Mouse (Mus musculus): ENCODE results near the gene Stub1.
"Not testable (repeated sequence)": the region's sequence is repeated elsewhere in the genome, so short reads cannot be mapped to it uniquely, and the experiment has no call there.

Stub1 gene

DNA sequence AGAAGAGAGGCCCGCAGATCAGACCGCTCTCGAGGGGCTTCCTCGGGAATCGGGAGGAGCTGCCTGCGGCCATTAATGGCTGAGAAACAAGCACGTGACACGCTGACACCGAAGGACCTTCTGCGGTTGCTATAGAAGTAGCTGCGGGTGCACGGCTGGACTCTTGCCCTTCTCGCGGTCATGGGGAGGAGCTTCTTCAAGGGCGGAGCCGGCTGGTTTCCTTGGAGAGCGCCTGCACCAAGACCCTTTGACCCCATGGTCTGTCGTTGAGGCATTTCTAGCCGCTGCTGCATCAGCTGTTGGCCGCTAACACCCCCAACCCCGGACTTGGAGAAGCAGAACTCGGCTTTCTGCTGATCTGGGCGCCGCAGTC, at the start of gene Stub1:
Stub1 (minus strand) TSS at position 114 of the 373 bp plus-strand sequence.
- no peak for DNase-seq (ENCODE audit: low spot score)

DNA sequence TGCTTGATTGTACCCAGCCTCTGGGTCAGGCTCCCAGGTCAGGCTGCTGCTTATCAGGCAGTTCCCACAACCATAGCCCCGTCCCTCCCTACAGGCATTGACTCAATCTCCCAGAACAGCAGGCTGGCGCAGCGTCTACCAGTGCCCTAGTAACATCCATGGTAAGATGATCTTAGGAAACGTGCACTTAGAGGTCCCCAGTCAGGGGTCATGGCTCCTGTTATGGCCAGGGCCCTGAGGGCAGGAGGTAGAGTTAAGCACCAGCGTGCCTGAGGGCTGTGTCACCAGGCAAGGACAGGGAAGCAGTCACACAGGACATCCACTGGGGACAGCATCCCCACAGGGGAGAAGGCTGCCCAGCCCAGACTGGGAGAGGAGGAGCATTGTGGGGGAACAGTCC, 49.1 kb upstream of the Stub1 start:
- no peak for DNase-seq (ENCODE audit: low spot score)

DNA sequence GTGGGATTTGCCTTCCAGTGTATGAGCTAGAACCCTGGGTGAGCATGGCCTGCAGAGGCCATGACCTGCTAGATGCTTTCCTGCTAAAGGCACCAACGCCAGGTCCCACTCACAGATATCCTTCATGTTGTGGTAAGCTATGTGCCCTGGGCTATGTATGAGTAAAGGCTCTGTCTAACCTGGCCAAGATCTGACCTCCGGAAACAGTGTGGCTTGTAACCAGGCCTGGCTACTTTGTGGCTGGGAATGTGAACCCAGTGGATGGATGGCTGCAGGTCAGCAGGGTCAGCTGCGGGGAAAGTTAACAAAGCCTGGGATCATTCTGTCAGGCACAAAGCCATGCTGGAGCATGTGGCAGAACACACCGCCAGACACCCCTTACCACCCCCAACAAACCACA, 48.5 kb upstream of the Stub1 start:
- no peak for DNase-seq (ENCODE audit: low spot score)

DNA sequence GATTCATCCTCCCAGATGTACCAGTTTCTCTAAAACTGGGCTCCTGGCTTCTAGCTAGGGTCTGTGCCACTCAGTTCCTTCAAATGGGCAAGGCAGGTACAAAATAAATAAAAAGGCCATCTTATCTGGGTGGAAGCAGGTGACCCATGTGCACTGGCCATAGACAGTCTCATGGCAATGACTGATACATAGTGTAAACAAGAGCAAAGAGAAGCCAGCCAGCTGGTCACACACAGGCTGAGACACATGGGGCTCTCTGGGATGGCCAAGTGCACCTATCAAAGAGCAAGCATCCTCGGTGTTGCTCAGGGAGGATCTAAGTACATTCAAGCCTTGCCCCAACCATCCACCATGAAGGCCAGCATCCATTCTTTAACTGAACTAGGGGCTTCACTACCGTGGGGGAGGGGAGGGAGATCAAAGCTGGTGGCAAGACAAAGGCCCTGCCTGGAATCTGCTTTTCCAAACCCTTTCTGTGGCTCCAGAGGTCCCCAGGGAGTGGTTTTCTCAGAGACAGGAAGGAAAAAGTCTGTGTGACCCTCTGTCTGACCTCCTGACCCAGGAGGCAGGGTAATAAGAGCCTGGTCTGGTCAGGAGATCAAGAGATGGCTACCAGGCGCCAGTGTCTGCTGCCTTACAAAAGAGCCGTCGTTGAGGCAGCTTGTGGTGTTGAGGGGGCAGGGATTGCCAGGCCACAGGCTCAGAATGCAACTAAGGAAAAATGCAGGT, 47.9 kb upstream of the Stub1 start:
- DNase-seq (ENCODE audit: low spot score) = no peak

DNA sequence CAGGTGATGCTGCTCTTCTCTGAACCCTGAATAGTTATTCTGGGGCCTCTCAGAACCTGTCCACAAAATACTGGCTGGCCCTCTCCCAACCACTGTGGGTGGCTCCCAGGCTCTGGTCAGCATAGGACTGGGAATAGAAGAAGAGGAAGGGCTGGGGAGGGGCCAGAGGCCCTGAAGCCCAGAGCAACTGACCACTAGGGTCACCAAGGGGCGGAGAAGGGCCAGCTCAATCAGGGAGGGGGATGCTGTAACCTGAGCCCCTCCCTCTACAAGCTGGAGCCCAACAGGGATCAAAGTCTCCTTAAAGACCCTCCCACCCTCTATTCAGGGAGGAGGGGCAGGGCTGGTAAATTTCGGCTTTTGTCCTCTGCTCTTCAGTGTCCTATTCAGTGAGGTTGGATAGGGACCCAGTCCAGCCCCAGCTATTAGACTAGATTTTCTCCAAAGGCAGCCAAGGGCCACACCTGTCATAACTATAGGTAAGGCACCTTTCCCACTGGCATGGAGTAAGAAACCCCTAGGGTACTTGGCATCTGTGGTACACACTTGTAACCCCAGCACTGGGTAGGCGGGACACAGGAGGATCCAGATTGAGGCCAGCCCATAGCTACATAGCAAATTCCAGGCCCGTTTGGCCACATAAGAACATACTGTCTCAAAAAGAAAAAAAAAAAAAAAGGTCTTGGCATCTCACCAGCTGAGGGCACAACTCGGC, 47.1 kb upstream of the Stub1 start, which contains the start of gene Wfikkn1:
Wfikkn1 (minus strand) TSS at position 663 of the 715 bp plus-strand sequence.
- DNase-seq (ENCODE audit: low spot score) = no peak

DNA sequence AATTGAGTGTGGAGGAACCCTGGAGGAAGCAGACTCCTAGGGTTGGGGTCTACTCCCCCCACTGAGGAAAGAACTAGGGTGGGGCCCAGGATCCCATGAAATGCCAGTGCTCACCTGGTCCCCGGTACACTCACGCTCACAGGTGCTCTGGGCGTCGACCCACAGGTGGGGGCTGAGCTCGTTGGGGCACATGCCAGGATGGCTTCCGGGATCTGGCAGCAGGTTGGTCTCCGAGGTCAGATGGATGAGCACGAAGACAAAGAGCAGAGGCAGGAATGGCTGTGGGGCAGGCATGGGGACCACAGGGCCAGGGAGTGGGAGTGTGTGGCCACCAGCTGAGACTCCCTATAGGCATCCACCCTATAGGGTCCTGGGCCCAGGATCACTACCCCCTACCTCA, 46.5 kb upstream of the Stub1 start:
- DNase-seq (ENCODE audit: low spot score) = no peak

DNA sequence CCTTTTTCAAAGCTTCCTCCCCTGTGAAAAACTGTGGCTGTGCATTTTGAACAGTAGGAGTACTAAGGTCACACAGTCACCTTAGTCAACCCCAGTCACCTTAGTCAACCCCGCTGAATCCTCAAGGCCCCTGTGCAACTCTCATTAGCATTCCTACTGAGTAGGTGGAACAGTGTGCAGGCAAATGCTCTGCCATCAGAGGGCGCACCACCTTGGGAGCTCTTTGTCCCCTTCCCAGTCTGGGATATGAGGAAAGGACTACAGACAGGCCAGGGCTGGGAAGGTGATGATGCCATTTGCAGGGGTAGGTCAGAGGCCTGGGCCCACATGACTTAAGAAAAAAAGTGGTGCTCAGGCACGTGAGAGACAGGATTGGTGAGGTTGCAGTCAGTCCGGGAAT, 46.1 kb upstream of the Stub1 start:
- no peak for DNase-seq (ENCODE audit: low spot score)

DNA sequence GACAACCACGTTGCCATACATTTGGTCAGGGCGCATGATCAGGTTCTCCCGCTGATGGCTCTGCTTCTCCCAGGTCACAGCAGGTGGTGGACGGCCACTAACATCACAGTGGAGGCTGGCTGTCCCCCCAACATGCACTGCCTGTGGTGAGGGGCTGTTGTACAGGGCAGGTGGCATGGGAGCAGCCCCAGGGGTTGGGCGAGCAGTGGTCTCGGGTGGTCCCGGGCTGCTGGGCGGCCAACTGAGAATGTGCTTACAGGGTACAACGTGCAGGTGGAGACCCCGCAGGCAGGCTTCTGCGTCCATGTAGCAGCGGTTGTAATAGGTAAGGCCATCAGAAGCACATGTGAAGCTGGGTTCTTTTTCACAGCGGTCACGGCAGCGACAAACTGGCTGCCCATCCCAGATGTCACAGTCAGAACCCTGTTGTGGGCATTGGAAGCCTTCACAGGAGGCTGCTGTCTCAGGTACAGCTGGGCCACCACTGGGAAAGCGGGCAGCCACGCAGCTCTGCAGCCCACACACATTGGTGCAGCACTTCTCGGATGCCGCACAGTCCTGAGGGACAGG, 45.5 kb upstream of the Stub1 start:
- DNase-seq (ENCODE audit: low spot score) = no peak

DNA sequence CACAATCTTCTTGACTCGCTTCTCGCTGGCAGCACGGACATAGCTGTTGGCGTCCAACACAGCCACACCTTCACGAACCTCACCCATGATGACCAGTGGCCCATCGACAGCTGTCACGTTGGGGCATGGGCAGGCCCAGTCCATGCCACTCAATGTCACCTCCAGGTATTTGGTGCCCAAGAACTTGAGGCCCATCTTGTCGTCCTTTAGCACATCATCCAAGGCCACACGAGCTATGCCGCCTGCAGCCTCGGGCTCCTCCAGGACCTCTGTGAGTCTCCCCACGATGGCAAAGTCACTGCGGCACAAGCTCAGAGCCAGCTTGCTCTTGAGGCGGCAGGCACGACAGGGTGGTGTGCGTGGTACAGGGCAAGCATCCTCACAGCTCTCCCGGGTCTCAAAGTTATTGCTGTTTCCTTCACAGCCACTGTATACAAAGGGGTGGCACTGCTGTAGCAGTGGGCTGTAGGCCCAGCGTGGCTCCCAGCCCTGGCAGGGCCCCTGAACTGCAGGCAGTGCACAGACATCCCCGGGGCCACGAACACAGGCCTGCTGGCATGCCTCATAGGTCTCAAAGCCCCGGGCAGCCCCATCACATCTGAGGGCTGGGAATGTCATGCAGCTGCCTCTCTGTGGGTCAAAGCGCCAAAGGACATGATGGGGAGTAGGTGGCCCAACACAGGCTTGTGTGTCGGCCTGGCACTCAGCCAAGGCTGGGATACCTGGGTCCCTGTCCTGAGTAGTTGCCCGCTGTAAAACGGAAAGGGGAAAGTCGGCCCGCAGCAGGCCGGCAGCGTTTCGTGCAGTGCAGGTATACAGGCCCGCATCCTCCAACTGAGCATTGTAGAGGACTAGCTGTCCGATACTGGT, 44.8 kb upstream of the Stub1 start:
- no peak for DNase-seq (ENCODE audit: low spot score)

DNA sequence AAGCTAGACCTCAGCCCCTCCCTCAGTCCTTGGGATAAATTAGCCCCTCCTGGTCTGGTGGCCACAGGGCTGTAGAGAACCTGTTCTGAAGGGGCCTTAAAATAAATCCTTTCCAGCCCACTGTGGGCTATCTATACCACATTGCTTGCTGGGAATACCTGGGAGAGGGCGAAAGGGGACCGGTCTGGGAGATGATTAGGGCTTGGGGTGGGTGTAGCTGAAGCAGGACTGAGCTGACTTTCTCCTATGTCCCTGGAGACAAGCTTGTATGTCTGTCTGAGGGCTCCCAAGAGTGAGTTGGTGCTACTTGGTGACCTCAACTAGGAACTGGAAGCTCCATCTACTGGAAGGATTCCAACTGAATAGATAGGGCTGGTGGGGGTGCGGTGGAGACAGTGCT, 43.8 kb upstream of the Stub1 start:
- no peak for DNase-seq (ENCODE audit: low spot score)

DNA sequence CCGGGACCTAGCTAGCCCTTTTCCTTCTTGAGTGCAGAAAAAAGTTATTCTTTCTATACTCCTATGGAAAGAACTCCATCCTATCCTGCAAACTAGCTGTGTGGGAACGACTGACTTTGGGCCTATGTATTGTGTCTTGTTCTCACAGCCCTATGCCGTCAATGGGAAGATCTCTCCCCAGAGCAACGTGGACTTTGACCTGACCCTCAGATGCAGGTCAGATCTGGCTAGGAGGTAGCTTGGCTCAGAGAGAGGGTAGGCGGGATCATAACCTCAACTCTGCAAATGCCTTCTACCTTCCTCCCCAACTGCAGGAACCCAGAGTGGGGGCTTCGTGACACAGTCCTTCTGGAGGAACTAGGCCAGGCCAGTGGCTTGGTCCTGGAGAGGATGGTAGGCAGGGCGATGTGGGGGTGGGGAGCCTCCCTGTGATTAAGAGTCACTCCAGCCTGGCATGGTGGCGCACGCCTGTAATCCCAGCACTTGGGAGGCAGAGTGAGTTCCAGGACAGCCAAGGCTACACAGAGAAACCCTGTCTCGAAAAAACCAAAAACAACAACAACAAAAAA, 43.2 kb upstream of the Stub1 start:
- DNase-seq (ENCODE audit: low spot score) = no peak

DNA sequence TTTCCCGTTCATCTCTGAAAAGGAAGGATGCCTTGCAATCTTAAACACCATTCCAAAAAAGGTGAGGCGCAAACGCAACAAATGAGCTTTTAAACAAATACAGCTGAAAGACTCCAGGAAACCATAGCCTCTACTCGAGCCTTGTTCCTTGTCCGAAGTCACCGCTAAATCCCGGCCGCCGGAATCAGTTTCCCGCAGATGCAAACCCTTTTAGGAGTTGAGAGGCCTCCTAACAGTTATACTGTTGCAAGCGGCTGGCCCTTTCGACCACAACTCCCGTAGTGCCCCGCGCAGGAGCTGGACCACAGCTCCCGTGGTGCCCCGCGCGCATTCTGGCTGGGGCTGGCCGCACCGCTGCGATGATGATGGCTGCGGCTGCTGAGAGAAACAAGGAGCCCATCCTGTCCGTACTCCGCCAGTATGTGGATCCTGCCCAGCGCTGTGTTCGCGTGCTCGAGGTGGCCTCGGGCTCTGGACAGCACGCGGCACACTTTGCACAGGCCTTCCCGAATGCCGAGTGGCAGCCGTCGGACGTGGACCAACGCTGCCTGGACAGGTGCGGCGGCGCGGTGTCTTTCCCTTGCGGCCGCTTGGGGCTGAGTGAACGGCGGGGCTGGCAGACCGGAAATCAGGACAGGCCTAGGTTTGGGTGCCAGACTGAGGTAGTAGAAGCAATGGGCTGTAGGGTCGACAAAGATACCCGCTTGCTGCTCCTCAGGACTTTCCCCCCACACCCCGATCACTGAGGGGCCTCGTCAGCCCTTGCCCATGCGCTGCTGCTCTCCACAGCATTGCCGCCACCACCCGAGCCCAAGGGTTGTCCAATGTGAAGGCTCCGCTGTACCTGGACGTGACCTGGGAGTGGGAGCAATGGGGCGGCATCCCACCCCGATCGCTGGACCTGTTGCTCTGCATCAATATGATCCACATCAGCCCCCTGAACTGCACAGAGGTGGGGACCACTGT, 42.2 kb upstream of the Stub1 start:
- peak; percentile 78 for DNase-seq (ENCODE audit: low spot score)

DNA sequence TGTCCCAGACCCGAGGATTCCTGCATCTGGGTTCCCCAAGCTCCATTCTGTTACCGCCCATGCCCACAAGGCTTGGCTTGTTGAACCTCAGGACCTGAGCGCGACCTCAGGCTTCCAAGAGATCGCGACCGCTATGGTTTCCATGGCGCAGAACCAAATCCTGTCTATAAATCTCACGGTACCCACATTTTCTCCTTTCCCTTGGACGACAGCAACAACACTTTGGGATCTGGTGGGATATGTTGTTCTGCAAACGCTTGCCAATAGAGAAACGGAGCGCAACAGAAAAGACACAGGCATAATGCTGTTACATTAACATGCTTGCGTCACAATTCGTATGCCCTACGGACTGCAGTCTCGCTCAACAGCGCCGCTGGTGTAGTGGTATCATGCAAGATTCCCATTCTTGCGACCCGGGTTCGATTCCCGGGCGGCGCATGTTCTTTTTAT, 41.5 kb upstream of the Stub1 start, which contains the start of gene Mettl26:
Mettl26 (plus strand) TSS at position 354 of the 450 bp plus-strand sequence.
- DNase-seq (ENCODE audit: low spot score) = peak; percentile 92

DNA sequence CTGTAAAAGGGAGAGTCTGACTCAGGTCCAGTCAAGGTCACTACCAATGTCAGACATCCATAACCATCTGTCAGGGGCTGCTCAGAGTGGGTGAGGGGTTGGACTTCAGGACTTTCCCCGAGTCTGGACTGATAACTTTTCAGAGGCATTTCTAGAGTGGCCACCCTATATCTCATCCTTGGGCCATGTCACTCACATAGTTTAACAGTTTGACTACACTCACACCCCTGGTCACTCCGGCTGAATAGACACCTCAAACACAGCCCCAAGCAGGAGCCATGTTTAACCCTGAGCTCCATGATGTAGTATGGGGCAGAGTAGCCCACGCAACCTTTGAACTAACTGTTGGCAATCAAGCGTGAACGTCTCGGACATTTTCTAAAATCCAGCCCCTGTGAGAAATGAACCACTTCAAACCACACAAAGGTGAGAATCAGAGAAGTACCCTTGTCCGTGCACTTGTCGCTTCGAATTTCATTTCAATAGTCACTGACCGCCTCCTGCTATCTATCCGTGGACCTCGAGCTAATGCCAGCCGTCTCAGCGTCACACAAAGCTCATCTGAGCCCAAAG, 41.0 kb upstream of the Stub1 start:
- no peak for DNase-seq (ENCODE audit: low spot score)

DNA sequence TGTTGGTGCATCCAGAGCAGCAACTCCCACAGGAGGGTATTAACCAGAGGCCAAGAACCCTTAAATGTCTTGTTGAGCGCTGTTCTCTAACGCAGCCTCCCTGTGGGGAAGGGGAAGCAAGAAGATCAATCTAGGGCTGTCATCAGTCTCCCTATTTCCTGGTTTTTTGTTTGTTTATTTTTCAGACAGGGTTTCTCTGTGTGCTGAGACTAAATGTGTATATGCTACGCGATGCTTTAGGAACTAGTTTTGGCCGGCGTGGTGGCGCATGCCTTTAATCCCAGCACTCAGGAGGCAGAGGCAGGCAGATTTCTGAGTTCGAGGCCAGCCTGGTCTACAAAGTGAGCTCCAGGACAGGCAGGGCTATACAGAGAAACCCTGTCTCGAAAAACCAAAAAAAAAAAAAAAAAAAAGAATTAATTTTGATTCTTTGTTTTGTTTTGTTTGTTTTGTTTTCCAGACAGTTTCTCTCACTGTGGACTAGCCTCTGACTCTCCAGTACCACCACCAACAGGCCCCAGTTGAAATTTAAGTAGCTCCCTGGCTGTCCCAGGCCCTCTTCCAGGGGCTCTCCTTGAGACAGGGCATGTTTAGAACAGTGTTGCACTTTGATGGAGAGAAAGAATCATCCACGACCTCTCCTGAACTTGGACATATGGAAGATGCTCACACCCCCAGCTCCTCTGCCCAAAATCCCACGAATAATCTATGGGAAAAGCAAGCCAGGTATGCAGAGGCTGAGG, 40.4 kb upstream of the Stub1 start:
- DNase-seq (ENCODE audit: low spot score) = no peak

DNA sequence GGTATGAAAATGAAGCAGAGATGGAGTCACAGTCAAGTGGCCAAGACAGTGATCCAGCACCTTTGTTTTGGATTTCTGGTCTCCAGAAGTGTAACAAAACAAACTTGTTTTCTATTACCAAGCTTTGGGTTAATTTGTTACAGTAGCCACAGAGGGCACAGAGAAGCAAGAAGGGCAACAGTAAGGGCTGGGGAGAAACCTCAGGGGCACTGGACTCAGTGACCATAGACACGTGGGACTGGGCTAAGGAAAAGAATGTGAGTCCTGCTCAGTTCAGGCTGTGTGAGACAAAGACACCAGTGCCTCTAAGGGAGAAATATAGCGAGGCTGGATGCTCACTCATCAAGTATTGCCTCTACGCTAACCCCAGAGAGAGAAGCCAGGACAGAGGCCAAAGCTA, 39.5 kb upstream of the Stub1 start:
- DNase-seq (ENCODE audit: low spot score) = no peak

DNA sequence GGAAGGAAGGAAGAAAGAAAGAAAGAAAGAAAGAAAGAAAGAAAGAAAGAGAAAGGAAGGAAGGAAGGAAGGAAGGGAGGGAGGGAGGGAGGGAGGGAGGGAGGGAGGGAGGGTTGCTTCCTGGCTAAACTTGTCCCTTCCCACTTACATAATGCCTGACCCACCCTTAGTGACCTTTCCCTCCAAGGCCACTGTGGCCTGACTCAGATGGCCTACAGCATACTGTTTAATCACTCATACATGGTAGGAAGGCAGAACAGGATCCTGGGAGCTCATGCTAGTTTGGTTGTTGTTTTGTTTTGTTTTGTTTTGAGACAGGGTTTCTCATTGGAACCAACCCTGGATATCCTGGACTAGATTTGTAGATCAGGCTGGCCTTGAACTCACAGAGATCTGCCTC, 38.4 kb upstream of the Stub1 start:
- not testable (repeated sequence) for DNase-seq (ENCODE audit: low spot score)

DNA sequence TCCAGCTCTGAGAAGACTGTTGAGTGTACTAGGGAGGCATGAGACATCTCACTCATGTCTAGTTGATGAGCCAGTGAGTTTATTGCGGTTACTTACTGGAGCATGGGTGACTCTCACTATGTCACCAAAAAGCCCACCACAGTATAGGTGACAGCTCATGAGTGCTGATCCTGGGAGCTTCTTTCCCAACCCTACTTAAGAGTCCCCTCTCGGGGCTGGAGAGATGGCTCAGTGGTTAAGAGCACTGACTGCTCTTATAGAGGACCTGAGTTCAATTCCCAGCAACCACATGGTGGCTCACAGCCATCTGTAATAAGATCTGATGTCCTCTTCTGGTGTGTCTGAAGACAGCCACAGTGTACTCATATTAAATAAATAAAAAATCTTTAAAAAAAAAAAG, 36.8 kb upstream of the Stub1 start:
- DNase-seq (ENCODE audit: low spot score) = no peak

DNA sequence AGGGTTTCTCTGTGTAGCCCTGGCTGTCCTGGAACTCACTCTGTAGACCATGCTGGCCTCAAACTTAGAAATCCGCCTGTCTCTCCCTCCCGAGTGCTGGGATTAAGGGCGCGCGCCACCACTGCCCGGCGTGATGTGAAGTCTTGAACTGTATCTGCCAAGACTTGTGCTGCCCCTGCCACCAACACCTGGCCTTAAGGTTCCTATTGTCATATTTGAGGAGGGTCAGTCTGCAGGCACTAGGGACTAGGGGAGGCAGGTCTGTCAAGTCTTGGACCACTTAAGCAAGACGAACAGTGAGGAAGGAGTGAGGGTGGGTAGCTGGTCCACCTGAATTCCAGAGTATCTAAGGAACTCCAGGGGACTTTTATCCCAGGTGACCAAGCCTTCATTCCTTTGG, 36.3 kb upstream of the Stub1 start:
- DNase-seq (ENCODE audit: low spot score) = no peak
